Comparison of ENCODE assay signal across 8 mouse cellular contexts in the genomic region with DNA sequence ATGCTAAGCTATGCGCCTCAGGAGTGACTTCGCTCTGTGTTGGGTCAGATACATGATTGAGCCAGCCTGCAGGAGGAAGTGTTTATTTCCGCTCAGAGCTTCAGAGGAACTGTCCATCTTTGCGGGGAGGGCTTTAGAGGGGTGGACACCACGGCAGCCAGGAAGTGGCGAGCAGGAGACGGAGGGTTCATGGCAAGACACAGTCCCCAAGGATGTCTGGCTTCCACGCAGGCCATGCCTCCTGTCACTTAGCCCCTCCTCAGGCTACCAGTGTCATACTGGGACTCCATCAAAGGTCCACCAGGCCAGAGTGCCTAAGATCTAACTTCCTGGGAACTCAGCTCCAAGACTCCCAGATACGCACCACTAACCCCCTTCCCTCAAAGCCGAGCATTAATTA. TPM values are rescaled to one million over a fixed set of nuclear protein-coding genes. Genes with fewer than 3 reads are reported as not detected.
DNase-seq lines count a peak whose midpoint lies in the region; ATAC-seq and TF ChIP-seq lines count a peak whose summit lies in the region.

No protein-coding gene starts in this region.

- H3K27ac ChIP-seq in hindbrain, embryonic 11.5 days (ENCODE audit: low read depth, low read length): peak overlapping the region; percentile 30; the same call in 1 of the 2 replicates
- no peak overlapping the region for H3K27ac ChIP-seq in hindbrain, embryonic 16.5 days (ENCODE audit: low read depth, low read length)
- 0 out of 2 replicates have a peak overlapping the region, but pooled peaks have one; percentile 34 for H3K27ac ChIP-seq in heart, embryonic 12.5 days (ENCODE audit: poor library complexity, severe bottlenecking)
- peak overlapping the region; percentile 85 for H3K27ac ChIP-seq in kidney, postnatal 0 days
- 0 out of 2 replicates have a peak overlapping the region, but pooled peaks have one; percentile 5 for H3K27ac ChIP-seq in midbrain, embryonic 12.5 days (replicated peaks)

- no peak for ATAC-seq in hindbrain, embryonic 11.5 days (ENCODE audit: low FRiP score)
- no peak for ATAC-seq in hindbrain, embryonic 16.5 days
- no peak for ATAC-seq in heart, embryonic 12.5 days (ENCODE audit: insufficient number of reproducible peaks, low FRiP score)
- peak; percentile 68 for ATAC-seq in kidney, postnatal 0 days (replicated peaks; ENCODE audit: low FRiP score, low read depth)
- ATAC-seq in midbrain, embryonic 12.5 days (ENCODE audit: low FRiP score, low read depth): no peak

- H3K4me3 ChIP-seq in hindbrain, embryonic 11.5 days (ENCODE audit: low read depth, low read length): no peak overlapping the region
- no peak overlapping the region for H3K4me3 ChIP-seq in hindbrain, embryonic 16.5 days (ENCODE audit: low read length)
- H3K4me3 ChIP-seq in heart, embryonic 12.5 days: no peak overlapping the region
- H3K4me3 ChIP-seq in kidney, postnatal 0 days (replicated peaks; ENCODE audit: low read depth, low read length): no peak overlapping the region
- no peak overlapping the region for H3K4me3 ChIP-seq in midbrain, embryonic 12.5 days

- H3K27me3 ChIP-seq in hindbrain, embryonic 11.5 days (ENCODE audit: control insufficient read depth, insufficient read depth, low read length): no peaks in the 10 kb centered on the region
- no peaks in the 10 kb centered on the region for H3K27me3 ChIP-seq in hindbrain, embryonic 16.5 days (replicated peaks; ENCODE audit: control insufficient read depth, insufficient read depth, low read length)
- H3K27me3 ChIP-seq in heart, embryonic 12.5 days (replicated peaks): no peaks in the 10 kb centered on the region
- no peaks in the 10 kb centered on the region for H3K27me3 ChIP-seq in kidney, postnatal 0 days (ENCODE audit: insufficient read depth, low read length)
- H3K27me3 ChIP-seq in midbrain, embryonic 12.5 days: no peaks in the 10 kb centered on the region

- 73% methylated on average over 10 of the region's 10 CpGs for WGBS in hindbrain, embryonic 11.5 days
- WGBS in hindbrain, embryonic 16.5 days: 69% methylated on average over 10 of the region's 10 CpGs
- 77% methylated on average over 10 of the region's 10 CpGs for WGBS in heart, embryonic 12.5 days
- WGBS in kidney, postnatal 0 days: 17% methylated on average over 10 of the region's 10 CpGs
- 70% methylated on average over 10 of the region's 10 CpGs for WGBS in midbrain, embryonic 12.5 days

- DNase-seq in hindbrain, embryonic 11.5 days (ENCODE audit: low spot score): no peak
- DNase-seq in kidney, postnatal 0 days (ENCODE audit: low spot score): peak; percentile 77
- DNase-seq in right cerebral cortex, postnatal 36 days (ENCODE audit: low spot score in 2 of 2): no peak
- DNase-seq in retina, postnatal 1 day: no peak
- DNase-seq in testis, postnatal 14 days (ENCODE audit: low spot score): no peak

- H3K9ac ChIP-seq in hindbrain, embryonic 11.5 days (ENCODE audit: low read depth, low read length): no peak overlapping the region
- no peak overlapping the region for H3K9ac ChIP-seq in hindbrain, embryonic 16.5 days (ENCODE audit: low read depth, low read length)
- H3K9ac ChIP-seq in heart, embryonic 12.5 days: no peak overlapping the region
- H3K9ac ChIP-seq in kidney, postnatal 0 days (ENCODE audit: low read depth, low read length): no peak overlapping the region
- H3K9ac ChIP-seq in midbrain, embryonic 12.5 days (replicated peaks): no peak overlapping the region

- H3K36me3 ChIP-seq in hindbrain, embryonic 11.5 days (ENCODE audit: control insufficient read depth, insufficient read depth, low read length): no peaks in the 10 kb centered on the region
- peaks cover 6% of the 10 kb centered on the region for H3K36me3 ChIP-seq in hindbrain, embryonic 16.5 days (ENCODE audit: control insufficient read depth, insufficient read depth, low read length)
- peaks cover 65% of the 10 kb centered on the region for H3K36me3 ChIP-seq in heart, embryonic 12.5 days
- H3K36me3 ChIP-seq in kidney, postnatal 0 days (ENCODE audit: insufficient read depth, low read length): no peaks in the 10 kb centered on the region
- peaks cover 64% of the 10 kb centered on the region for H3K36me3 ChIP-seq in midbrain, embryonic 12.5 days

- H3K4me1 ChIP-seq in hindbrain, embryonic 11.5 days (replicated peaks; ENCODE audit: control insufficient read depth, insufficient read depth, low read length): no peaks in the 10 kb centered on the region
- H3K4me1 ChIP-seq in hindbrain, embryonic 16.5 days (ENCODE audit: control insufficient read depth, insufficient read depth, low read depth, low read length): peaks cover 6% of the 10 kb centered on the region; the same call in 1 of the 2 replicates
- H3K4me1 ChIP-seq in heart, embryonic 12.5 days (replicated peaks): peaks cover 8% of the 10 kb centered on the region
- H3K4me1 ChIP-seq in kidney, postnatal 0 days (replicated peaks; ENCODE audit: insufficient read depth, low read length): peaks cover 17% of the 10 kb centered on the region
- H3K4me1 ChIP-seq in midbrain, embryonic 12.5 days: no peaks in the 10 kb centered on the region

- TF ChIP-seq CTCF in kidney, postnatal 0 days (IDR thresholded peaks at IDR 0.05; ENCODE audit: low read depth): 0 out of 2 replicates have a peak, but pooled peaks have one; percentile 6

- no peaks in the 10 kb centered on the region for H3K9me3 ChIP-seq in hindbrain, embryonic 11.5 days (ENCODE audit: control insufficient read depth, low read length)
- H3K9me3 ChIP-seq in hindbrain, embryonic 16.5 days (ENCODE audit: control insufficient read depth, low read length): no peaks in the 10 kb centered on the region
- no peaks in the 10 kb centered on the region for H3K9me3 ChIP-seq in heart, embryonic 12.5 days (replicated peaks)
- H3K9me3 ChIP-seq in kidney, postnatal 0 days (replicated peaks; ENCODE audit: low read length): no peaks in the 10 kb centered on the region
- H3K9me3 ChIP-seq in midbrain, embryonic 12.5 days: no peaks in the 10 kb centered on the region

- H3K4me2 ChIP-seq in hindbrain, embryonic 11.5 days (replicated peaks; ENCODE audit: low read depth, low read length): no peak overlapping the region
- no peak overlapping the region for H3K4me2 ChIP-seq in hindbrain, embryonic 16.5 days (ENCODE audit: low read length)
- H3K4me2 ChIP-seq in heart, embryonic 12.5 days: no peak overlapping the region
- H3K4me2 ChIP-seq in kidney, postnatal 0 days (ENCODE audit: low read length): peak overlapping the region; percentile 36
- H3K4me2 ChIP-seq in midbrain, embryonic 12.5 days (replicated peaks): no peak overlapping the region

RNA-seq across cellular contexts. Expression of a gene that starts 46.6 kb away (rescaled TPM):
- polyA plus RNA-seq in hindbrain, embryonic 11.5 days (2014; fragmentation: Nextera tagmentation; extraction: Ambion mirVana): 44.8 and 54.3 TPM in 2 replicates
- polyA plus RNA-seq in hindbrain, embryonic 16.5 days (2015; fragmentation: Nextera tagmentation; extraction: Ambion mirVana): 45.1 and 51.3 TPM in 2 replicates
- 52.2 and 54.9 TPM in 2 replicates for polyA plus RNA-seq in heart, embryonic 12.5 days (2016; fragmentation: Nextera tagmentation; extraction: Ambion mirVana)
- 79.0 and 83.3 TPM in 2 replicates for polyA plus RNA-seq in kidney, postnatal 0 days (2015; fragmentation: Nextera tagmentation; extraction: Ambion mirVana)
- polyA plus RNA-seq in midbrain, embryonic 12.5 days (2016; fragmentation: Nextera tagmentation; extraction: Ambion mirVana): 58.6 and 63.0 TPM in 2 replicates
